Mouse (Mus musculus): ENCODE results near the gene Myh14.

Gene Myh14

GRCm38 (mm10) chr7:44669103-44669502, 1.5 kb downstream of the Myh14 start:
- whole genome bisulfite sequencing = 36% methylated on average over 21 of the region's 21 CpGs

- 86% methylated on average over 13 of the region's 13 CpGs for WGBS
Observed at GRCm38 (mm10) chr7:44667996-44668738, 2.5 kb downstream of the Myh14 start.

- 71% methylated on average over 2 of the region's 2 CpGs for WGBS
Observed at GRCm38 (mm10) chr7:44666462-44666861, 4.2 kb downstream of the Myh14 start.

GRCm38 (mm10) chr7:44664731-44665130, 5.9 kb downstream of the Myh14 start:
- WGBS = 63% methylated on average over 11 of the region's 11 CpGs

- 80% methylated on average over 5 of the region's 5 CpGs for WGBS
Observed at GRCm38 (mm10) chr7:44663546-44663945, 7.1 kb downstream of the Myh14 start.

- WGBS = 48% methylated on average over 3 of the region's 3 CpGs
Observed at GRCm38 (mm10) chr7:44662569-44662968, 8.1 kb downstream of the Myh14 start.

GRCm38 (mm10) chr7:44662168-44662567, 8.5 kb downstream of the Myh14 start:
- 51% methylated on average over 8 of the region's 8 CpGs for WGBS

GRCm38 (mm10) chr7:44661219-44661618, 9.4 kb downstream of the Myh14 start:
- WGBS = 45% methylated on average over 5 of the region's 5 CpGs

GRCm38 (mm10) chr7:44655504-44655903, 15.1 kb downstream of the Myh14 start:
- 16% methylated on average over 8 of the region's 8 CpGs for WGBS

GRCm38 (mm10) chr7:44653773-44654172, 16.9 kb downstream of the Myh14 start:
- WGBS = 59% methylated on average over 8 of the region's 8 CpGs

- WGBS = 84% methylated on average over 7 of the region's 7 CpGs
Observed at GRCm38 (mm10) chr7:44651416-44651815, 19.2 kb downstream of the Myh14 start.

GRCm38 (mm10) chr7:44649990-44650389, 20.7 kb downstream of the Myh14 start:
- 12% methylated on average over 4 of the region's 4 CpGs for WGBS

GRCm38 (mm10) chr7:44649094-44649610, 21.5 kb downstream of the Myh14 start:
- WGBS = 85% methylated on average over 8 of the region's 8 CpGs

- 75% methylated on average over 10 of the region's 10 CpGs for WGBS
Observed at GRCm38 (mm10) chr7:44647729-44648128, 22.9 kb downstream of the Myh14 start.

GRCm38 (mm10) chr7:44647042-44647724, 23.5 kb downstream of the Myh14 start:
- 32% methylated on average over 7 of the region's 7 CpGs for WGBS

GRCm38 (mm10) chr7:44645951-44646350, 24.7 kb downstream of the Myh14 start:
- 37% methylated on average over 15 of the region's 15 CpGs for WGBS

- WGBS = 86% methylated on average over 5 of the region's 5 CpGs
Observed at GRCm38 (mm10) chr7:44645256-44645655, 25.4 kb downstream of the Myh14 start.

- 36% methylated on average over 8 of the region's 8 CpGs for WGBS
Observed at GRCm38 (mm10) chr7:44641887-44642286, 28.8 kb downstream of the Myh14 start.

- 27% methylated on average over 25 of the region's 25 CpGs for WGBS
Observed at GRCm38 (mm10) chr7:44640843-44641605, 29.6 kb downstream of the Myh14 start.

GRCm38 (mm10) chr7:44638663-44639062, 32.0 kb downstream of the Myh14 start:
- 21% methylated on average over 16 of the region's 16 CpGs for WGBS

- 44% methylated on average over 9 of the region's 9 CpGs for WGBS
Observed at GRCm38 (mm10) chr7:44636684-44637083, 34.0 kb downstream of the Myh14 start.

GRCm38 (mm10) chr7:44633407-44633806, 37.2 kb downstream of the Myh14 start:
- 48% methylated on average over 15 of the region's 15 CpGs for WGBS

Measured in cerebral cortex, adult 2 months (tissue).